Mouse (Mus musculus) heart, adult 9 months (tissue): ENCODE data around the gene Cacnb4.

ENCODE experiments used
- DNase-seq, 2 experiments: peaks; one replicate each; pipeline ENCODE4 v3.0.0; 2022; ENCODE audit warnings: low spot score in 2 of 2

Cacnb4 gene

DNA sequence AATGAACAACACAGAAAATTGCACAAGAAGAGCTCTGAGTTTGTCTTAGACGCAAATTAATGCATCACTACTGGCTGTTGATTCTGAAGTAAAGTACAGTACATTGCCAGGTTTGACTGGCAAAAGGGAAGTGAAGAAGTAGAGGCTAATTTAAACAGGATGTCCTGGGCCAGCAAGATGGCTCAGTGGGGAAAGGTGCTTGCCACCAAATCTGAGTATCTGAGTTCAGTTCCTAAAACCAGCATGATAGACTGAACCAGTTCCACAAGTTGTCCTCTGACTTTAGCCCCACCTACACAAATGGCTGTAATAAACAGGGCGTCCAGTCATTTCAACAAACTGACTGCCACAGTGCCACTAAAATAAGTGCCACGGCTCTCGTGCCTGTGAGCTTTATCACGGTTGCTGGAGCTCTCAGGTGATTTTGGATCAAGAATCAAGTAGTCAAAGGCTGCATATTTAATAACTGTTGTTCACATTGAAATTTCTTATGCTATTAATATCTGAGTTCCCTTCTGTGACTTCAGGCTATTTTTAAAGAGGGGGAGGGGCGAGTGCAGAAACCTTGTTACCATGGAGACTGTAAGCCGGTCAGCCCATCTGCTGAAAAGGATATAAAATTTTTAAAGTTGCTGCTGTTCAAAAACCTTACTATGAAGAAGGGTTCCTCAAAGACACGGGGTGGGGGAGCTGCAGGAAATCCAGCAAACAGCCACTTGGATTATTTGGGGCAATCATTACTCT is 29.2 kb downstream of the Cacnb4 start:
- peak in 1 of 2 experiments; percentile 4 for DNase-seq

DNA sequence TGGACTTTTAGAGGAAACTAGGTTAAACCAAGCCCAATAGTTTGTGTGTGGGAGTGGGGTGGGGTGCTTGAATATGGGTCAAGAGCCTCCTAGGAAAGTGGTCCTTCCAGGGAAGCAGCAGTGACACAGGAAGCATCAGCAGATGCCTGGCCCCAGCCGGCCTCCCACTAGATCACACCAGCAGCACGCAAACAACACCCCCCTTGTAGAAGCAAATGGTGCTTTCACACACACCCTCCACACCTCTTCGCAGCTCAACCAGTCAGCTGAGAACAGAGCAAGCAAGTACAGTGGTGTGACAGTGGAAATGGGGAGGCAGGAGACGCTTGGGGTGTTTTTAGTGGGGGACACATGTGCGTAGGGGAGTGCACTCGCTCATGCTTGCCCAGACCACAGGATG is 33.0 kb downstream of the Cacnb4 start:
- DNase-seq, result no peak

DNA sequence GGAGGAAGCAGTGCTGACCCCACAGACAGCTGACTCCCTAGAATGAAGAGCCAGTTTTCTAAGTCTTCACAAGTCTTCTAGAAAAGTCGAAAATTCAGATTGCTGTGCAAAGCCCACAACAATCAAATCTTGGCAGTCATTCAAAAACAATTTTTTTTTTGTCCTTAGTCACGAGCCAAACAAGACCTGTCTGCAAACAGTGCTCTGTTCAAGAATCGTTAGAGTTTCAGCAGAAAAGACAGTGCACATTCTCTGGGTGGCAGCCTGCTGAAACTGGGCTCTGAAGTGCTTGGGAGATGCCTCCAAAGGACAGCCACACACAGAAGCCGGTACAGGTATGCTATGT is 37.1 kb downstream of the Cacnb4 start:
- DNase-seq, result no peak

DNA sequence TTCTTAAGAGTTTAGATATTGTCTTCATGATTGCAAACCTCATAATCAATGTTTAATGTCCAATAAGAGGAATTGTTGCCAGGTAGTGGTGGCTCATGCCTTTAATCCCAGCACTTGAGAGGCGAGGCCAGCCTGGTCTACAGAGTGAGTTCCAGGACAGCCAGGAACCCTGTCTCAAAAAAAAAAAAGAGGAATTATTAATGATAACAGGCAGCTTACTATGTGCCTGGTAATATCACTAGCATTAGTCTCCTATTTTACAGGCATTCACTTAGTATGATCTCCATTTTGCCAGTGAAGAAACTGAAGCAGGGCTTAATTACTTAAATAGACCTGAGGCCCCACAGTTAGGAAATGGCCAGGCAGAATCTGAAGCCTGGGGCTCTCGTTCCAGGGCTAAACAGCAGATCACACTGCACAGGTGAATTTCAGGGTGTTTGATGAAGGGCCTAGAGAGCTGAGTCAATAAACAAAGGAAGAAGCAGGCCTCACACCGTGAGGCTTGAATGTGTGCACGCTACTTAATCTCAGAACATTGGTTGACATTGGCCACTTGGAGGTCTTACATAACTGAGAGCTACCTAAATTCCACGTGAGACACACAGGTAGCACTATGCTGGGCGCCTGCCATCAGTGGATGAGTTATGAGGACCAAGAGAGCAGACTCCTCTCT is 37.6 kb downstream of the Cacnb4 start:
- no peak for DNase-seq

DNA sequence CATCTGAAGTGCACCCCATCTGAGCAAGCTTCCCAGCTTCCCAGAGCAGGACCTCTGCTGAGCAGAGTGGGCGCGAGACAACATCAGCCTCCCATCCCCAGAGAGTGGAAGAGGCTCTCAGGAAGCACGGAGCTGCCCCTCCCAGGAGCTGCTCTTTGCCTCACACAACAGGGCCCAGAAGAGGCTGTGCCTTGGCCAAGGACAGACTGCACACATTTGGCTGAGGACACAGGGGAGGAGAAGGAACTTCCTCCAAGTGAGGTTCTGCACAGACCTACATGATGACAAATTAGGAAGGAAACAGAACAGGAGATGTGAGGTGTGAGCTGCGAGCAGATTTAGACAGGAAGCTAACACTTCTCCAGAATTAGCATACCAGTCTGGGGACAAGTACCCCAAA is 38.4 kb downstream of the Cacnb4 start:
- no peak for DNase-seq

DNA sequence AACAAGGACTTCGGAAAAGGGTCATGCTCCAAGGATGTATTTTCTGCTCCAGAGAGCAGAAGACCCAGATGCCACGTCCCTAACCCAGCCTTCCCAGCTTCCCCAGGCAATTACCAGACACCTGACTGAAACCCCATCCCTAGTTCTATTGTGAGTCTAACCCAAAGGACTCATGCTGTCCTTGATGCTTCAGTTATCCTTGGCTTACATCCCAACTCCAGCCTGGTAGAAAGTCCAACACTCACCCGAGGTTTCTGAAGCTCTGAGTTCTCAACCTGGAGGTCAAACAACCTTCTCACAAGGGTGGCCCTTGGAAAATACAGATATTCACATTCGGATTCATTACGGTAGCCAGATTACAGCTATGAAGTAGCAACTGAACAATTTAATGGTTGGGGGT is 40.6 kb downstream of the Cacnb4 start:
- no peak for DNase-seq

DNA sequence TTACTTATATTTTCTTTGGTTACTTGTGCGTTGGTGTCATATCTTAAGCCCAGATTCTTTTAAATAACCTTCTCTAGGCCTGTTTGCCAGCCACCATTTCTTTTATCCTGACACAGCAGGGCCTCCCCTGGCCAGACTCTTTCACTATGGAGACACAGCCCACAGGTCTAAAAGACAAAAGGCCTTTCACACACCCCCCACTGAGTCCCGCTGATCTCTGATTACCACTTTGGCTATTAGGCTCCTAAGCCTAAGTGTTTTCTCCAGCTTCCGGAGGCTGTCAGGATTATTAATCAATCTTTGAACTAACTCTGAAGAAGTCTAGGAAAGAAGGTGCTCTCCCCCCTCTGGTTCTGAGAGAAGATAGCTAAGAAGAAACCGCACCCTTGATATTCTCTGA is 41.3 kb downstream of the Cacnb4 start:
- DNase-seq, result no peak

DNA sequence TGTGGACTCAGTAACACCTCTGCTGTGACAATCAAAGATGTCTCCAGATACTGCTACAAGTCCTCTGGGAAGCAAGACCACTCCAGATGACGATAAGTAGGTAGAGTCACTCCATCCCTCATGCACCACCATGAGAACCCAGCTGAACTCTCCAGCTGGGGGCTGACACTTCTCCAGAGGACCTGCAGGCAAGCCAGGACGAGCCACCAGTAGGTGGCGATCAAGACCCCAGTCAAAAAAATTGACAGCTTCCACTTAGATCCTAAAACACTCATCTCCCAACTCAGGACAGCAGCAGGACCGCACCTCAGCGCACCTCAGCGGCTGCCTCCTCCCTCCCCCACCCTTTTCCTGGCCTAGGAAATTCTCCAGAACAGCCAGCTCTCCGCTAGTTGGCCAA is 43.8 kb downstream of the Cacnb4 start:
- DNase-seq, result peak; percentile 13 to 42

DNA sequence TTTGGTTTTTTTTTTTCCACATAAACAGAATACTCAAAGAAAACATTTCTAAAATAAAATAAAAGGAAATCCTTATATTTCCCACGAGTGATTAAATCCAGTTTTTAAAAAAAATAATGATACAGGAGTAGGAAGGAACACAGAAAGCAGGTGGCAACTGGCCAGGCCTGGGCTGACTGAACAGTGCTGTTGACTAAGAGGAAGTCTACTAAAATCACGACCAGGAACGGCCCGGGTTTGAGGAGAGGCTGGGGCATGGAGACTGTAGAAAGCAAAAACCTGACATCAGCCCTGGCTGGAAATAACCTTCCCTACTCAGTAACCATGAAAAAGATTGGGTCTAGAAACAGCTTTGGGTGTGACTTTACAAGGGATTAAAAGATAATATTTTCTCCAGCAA is 48.4 kb downstream of the Cacnb4 start:
- no peak for DNase-seq

DNA sequence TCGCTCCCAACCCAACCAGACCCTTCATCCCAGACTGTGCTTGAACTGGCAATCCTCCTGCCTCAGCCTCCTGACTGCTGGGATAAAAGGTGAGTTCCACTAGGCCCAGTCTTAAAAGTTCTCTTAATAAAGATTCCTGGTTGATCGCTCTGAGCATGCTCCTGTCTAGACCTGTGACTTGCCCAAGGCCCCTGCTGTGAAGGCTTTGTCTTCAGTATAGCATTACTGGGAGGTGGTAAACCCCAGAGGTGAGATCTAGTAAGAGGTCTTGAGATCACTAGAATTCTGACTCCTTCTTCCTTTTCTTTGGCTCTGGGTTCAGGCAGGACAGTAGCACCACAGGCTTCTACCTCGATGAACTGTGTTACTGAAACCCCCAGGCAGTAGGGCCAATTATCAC is 50.4 kb downstream of the Cacnb4 start:
- no peak for DNase-seq

DNA sequence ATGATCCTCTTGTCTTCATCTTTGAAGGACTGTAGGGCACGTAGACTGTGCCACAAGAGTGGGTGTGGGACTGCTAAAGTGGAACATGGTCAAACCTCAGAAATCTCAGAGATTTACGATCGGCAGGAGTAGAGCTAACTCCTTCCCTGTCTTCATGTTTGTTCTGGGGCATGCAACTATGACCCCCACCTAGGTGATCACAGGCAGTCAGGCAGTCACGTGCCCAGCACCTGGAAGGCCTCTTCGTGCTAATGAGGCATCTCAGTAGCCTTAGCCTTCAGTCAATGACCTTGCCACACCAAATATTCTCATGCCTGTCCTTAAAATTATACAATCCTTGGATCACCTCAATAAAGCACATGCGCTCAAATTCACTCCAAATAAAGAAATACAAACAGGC is 50.9 kb downstream of the Cacnb4 start:
- no peak for DNase-seq

DNA sequence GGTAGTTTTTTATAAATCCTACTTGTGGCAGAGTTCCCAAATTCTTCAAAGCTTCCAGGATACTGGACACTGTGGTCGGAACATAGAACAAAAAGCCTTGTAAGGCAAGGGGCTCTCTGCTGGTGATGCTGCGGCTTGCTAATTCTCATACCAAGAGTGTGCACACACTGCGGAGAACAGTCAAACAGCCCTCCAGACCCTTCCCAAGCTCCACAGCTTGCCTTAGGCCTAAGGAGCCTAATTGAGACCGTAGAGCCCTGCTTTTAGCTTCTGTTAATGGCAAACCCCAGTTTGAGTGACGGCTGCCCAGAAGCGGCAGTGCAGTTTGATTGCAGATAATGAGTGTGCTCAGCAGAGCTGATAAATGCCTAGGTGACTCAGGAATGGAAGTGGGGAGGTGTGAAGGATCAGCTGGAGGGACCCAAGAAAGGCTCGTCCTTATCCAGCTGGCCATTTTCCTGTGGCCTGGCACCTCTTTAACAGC is 52.7 kb downstream of the Cacnb4 start:
- DNase-seq, result no peak

DNA sequence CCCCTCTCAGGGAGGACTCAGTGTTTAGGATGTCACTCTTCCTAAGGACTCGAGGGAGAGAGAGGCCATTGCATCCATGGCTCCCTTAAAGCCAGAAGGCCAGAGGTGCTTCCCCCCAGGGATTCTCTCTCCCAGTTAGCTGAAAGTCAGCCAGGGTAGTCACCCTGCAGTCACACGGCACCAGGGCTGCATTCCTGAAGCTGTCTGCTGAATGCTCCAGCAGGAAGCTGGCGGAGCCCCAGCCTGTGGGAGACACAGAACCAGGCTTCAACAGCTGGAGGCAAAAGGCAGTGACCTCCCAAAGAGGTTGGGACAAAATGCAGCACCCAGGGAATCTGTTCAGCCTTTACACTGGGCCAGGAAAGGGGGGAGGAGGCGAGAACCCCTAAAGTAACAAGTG is 53.2 kb downstream of the Cacnb4 start:
- peak; percentile 76 to 78 for DNase-seq

DNA sequence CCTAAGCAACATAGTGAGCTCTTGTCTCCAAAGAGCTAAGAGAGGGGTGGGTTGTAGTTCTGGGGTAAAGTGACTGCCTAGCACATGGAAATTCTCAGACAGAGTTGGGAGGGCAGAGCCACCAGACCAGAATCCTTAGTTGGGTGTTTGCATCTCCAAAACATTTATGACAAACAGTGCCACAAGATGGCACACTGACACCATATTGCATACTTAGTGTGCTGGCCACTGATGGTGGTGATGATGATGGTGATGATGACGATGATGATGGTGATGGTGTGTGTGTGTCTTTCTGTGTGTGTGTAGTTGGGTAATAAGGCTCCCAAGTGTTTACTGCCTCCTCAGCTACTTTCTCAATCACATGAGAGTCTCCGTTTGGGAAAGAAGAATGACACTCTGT is 54.0 kb downstream of the Cacnb4 start:
- no peak for DNase-seq

DNA sequence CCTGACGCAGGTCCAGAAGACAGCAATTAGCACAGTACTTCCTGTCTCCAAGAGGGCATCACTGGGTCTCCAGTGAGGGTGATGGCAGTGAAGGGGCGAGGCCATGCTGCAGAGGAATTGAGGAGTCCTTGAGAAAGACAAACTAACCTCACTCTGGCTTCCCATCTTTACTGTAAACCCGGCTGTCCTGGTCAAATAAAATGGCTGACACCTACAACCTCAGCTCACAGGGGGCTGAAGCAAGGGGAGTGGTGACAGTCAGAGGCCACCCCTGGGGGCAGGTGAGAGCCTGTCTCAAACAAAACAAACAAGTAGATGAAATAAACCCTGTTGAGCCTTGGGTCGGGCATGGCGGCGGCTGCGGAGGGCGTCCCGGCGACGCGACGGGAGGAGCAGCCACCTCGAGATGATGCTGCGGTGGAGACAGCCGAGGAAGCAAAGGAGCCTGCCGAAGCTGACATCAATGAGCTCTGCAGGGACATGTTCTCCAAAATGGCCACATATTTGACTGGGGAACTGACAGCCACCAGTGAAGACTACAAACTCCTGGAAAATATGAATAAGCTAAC is 57.1 kb downstream of the Cacnb4 start:
- DNase-seq, result no peak

DNA sequence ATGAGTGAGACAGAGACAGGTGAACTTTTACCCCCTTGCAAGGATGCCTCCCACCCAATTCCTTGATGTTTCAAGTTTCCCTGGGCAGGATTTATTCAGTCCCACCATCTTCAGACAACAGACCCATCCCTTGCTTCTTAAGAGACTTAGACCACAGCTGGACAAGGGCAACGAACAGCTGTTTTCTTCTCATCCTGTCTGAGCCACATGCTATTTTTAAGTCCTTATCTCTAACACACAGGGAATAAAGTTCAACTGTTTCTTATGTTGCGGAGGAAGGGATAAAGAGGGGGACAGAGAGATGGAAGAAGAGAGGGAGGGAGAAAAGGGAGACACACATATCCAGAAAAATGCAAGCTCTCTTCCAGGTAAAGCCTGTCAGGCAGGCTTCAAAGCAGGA is 57.8 kb downstream of the Cacnb4 start:
- peak in 1 of 2 experiments; percentile 18 for DNase-seq

DNA sequence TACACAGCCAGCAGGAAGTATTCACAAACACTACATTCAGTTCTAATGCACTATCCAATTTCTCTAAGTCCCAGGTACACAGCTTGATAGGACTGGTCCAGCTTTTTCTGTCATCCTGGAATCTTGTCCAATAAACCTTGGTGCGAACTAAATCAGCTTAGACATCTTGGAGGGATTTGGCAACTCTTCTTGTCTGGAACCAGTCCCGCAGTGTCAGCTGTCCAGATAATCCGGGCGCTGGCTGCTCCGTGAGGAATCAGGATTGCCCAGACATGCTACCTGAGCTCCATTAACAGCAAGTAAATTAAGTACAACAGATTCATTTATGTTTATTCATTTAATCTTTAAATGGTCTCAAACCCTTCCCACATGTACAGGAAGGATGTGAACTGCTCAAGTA is 61.2 kb downstream of the Cacnb4 start:
- no peak for DNase-seq

DNA sequence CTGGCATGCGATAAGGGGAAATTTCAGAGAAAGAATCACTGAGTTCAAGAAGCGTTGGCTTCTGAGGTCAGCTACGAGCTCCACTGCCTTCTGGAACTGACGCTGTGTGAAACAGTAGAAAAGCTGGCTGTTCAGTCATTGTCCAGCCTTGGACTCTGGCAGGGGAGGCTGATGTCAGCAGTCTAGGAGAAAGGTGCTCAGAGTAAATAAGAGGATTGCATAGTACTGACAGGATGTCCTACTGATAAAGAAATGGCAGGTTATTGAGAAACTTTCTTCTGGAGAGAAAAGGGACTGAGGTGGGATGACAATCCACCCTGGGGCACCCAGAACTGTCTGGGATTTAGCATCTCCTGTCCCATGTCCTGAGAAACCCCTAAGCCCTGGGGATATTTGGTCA is 62.7 kb downstream of the Cacnb4 start:
- no peak for DNase-seq

DNA sequence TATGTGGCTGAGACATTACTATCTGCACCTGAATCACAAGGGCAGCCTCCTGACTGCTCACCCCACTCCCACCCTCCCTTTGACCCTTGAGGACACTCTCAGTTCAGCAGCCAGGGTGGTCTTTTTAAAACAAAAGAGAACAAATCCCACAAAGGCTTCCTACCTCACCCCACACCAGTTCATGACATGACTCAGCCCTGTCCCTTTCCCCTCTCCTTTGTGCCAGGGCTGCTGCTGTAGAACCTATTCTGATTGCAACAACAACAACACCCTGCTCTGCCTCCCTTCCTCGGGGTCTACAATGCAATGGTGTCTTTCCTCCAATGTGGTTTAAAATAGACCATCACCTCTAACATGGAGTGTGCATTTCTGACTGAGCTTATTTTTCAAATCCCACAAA is 67.1 kb downstream of the Cacnb4 start:
- DNase-seq, result no peak

DNA sequence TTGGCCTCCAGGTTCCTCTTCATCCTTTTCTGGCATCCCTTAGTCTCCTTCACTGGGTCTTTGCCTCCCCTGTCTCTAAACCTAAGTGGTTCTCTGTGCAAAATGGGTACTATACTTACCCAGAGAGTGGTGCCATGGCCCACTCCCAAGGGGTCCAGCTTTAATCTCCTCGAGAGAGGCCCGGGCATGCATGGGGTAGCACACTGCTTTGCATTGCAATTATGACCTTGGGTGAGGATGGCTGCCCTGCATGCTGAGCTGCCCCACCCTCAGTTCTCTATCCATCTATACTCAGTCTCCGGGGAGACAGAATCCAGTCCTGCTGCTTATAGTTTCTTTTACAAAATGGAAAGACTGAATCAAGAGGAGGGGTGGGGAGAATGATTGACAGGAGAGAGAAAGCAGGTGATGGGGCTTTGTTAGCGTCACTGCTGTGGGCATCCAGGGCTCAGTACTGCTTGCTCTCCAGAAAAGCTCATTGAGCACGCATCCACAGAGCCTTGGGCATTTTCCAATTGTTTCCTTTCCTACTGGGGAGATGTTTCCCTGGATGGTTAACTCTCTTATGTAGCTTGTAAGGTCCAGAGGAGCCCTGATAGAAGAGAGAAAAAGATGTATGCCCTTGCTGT is 68.7 kb downstream of the Cacnb4 start:
- DNase-seq, result no peak

DNA sequence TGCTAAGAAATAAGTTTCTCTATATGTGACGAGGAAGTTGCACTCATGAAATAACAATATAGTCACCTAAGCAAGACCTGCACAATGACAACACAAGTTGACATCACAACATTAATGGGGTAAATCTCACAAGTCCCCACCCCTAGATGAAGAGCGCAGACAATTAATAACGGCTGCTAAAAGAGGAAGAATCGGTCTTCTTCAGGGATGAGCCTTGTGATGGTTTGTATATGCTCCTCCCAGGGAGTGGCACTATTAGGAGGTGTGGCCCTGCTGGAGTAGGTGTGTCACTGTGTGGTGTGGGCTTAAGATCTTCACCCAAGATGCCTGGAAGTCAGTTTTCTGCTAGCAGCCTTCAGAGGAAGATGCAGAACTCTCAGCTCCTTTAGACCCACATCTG is 70.3 kb downstream of the Cacnb4 start:
- no peak for DNase-seq

DNA sequence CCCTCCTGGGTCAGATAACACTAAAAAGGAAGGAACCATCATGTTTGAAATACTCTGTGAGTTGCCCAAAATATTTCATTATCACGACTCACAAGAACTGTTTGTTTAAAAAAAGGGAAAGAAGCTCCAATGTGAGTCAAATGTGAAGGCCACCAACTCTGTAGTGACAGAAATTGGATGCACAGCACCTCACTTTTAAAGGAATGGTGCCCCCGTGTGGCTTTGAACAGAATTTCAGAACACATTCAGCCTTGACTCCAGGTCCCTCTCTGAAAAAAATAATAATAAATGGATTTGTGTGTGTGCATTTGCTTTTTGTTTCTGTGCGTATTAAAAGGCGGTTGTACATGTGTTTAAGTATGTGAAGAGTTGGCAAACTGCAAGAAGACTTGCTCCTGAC is 71.3 kb downstream of the Cacnb4 start:
- DNase-seq, result peak; percentile 21 to 68

DNA sequence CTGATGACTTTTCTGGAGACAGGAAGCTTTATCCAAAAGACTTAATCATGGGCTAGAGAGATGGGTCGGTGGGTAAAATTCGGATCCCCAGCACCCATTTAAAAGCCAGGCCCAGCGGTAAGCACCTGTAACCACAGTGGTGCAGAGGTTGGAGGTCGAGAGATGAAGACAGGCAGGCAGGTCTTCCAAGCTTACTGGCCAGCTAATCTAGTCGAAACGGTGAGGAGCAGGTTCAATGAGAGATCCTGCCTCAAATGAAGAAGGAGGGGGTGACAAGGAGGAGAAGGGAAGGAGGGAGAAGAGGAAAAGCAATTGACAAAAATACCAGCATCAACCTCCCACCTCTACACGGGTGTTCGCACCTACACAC is 72.0 kb downstream of the Cacnb4 start:
- DNase-seq, result no peak
